Mouse (Mus musculus): Measurements from ENCODE around the gene Hoxd11.

- TF ChIP-seq POLR2A (IDR thresholded peaks at IDR 0.05; ENCODE audit: borderline replicate concordance, extremely low read depth, low read depth, low read length) (no peak), CTCF (IDR thresholded peaks at IDR 0.05; ENCODE audit: insufficient read depth, low read length) (no peak)
Observed at GRCm38 (mm10) chr2:74673835-74674425, 5.4 kb upstream of the Hoxd11 start.
